Mouse (Mus musculus) naive thymus-derived CD4-positive, alpha-beta T cell, adult 2 months (primary cell): ENCODE measurements around the gene Mettl6.

Experiments used
- DNase-seq: peaks from one replicate; pipeline ENCODE4 v3.0.0-alpha.2; 2011; ENCODE audit warnings: low read depth

Gene Mettl6

DNA sequence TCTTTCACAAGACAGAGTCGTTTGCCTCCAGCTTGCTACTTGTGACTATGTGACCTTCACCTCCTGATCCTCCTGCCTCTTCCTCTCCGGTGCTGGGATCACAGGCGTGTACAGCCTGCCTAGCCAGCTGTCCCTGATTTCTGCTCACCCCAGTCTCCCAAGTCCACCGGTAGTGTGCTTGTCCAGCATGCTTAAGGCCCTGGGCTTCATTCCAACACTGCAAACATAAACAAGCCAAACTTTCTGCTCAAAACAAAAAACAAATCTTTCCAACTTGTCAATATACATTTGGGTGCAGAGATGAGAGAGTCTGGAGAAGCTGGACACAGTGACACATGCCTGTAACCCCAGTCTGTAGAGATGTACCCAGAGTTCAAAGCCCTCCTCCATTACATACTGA, 62.4 kb downstream of the Mettl6 start:
- DNase-seq, result no peak

DNA sequence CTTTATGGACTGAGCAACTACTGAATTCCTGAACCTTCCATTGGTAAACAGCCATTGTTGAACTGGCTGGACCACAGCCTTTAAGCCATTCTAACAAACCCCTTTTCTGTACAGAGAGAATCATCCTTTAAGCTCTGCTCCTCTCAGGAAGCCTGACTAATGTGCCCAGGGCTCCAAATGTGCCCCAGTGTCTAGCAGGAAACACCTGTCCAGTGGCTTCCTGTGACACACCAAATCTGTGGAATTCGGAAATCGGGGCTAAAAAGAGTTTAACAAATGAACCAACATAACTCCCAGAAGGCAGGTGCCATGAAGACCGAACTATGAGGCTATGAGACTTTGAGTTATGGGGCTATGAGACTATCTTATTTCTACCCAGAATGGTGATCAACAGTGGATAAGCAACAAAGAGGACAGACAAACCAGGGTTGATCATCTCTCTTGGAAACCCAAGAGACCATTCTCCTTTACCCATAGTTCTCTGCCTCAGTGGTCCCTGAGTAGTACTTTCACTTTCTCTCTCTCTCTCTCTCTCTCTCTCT, 63.0 kb downstream of the Mettl6 start:
- peak; percentile 41 for DNase-seq

DNA sequence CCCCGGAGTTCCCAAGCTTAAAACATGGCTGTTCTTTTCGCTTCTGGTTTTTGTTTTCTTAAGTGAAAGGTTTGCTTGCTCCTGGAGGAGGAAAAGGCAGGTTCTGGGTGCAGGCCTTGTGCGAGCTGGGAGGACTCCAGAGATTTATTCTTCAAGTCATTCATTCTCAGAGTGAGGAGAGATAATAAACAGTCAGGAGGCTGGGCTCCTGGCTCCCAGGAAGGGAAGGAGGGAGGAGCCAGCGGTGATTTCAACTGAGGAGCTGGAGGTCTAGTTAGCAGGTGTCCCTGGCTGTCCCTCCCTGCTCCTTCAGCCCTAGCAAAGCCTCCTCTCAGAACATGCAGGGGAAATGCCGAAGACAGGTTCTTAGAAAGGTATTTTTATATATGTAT, 65.8 kb downstream of the Mettl6 start:
- DNase-seq, result no peak

DNA sequence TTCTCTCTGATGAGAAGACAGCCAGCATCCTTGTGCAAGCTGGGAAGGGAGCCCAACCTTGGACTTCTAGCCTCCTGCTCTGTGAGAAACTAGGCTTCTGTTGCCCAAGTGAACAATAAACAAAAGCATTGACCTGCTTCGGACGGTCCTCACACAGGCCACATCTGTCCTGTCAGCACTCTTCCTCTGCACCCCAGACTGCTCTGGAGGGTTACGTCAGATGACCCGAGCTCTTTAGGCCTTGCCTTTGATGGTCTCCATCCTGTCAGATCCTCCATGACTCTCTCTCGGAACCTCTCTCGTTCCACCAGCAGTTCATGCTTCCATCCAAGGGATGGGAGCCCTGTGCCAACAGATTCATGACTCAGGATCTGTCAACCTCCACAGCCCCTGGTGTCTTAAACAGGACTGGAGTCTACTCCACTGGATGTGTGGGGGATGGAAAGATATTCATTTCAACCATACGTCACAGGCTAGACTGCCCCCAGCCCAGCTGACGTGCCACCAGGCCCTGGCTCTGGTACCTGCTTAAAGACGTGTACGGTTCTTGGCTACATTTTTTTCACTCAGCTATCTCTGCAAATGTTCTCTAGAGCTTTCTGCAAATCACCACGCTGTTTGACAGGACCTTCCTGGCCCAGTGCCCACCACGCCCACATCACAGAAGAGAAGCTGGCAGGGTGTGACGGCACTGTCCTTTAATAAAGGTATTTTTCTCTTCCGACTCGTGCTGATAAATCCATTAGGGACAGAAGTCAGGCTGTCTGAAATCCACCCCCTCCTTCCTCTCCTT, 66.4 kb downstream of the Mettl6 start:
- DNase-seq, result no peak
